Mouse (Mus musculus): ENCODE data around the gene Gm49721. TPM values are rescaled to one million over a fixed set of nuclear protein-coding genes. Genes with fewer than 3 reads are reported as not detected.
A peak's percentile ranks its signal among the peaks of the same experiment; 100 is the strongest.
"Not testable (repeated sequence)": the region's sequence is repeated elsewhere in the genome, so short reads cannot be mapped to it uniquely, and the experiment has no call there.

Gm49721 gene
- 0.41 TPM in 1 of 2 replicates, not detected in the other for polyA plus RNA-seq (2015; fragmentation: Nextera tagmentation; extraction: Ambion mirVana)

DNA sequence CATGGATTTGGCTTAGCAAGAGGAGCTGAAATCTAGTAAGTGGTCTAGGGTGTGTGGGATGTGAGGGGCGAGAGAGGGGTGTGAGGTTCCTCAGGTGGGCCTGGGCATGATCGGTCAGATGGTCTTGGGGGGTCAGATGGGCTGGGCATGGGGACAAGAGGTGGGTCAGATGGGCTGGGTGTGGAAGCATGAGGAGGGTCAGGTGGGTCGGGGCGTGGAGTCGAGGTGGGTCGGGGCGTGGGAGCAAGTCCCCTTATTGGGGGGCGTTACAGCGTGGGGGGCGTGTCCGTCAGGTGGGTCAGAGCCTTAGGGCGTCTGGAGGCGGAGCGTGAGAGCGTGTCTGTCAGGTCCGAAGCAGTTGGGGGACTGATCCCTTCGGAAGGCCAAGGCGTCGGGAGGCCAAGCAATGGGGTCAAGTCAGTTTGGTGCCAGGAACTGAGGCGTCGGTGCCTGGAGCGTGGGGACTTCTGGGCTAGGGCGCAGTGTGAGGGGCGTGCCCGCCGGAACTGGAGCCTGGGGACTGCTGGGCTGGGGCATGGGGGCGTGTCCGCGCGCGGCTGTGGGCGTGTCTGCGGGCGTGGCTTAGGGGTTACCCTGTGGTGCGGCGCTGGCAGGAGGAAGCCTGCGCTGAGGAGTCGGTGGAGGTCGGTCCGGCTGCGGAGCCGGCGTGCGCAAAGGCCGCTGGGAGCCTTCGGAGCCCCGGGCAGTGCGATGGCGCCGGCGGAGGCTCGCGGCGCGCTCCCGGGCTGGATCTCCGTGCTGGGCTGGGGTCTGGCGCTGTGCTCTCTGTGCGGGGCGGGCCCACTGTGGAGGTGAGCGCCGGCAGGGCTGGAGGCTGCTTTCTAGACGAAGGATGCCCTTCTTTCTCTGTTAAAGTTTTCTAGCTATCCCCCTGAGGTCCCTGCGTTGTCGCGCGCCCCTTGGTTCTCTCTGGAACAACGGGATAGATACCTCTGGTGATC lies at the start of gene Gm49721:
Gene Gm49721, plus strand, starts transcription at position 618 of the 962 bp plus-strand sequence.
- Histone ChIP-seq H3K4me3 (peak within 1 kb of the TSS; percentile 50), H3K9ac (peak within 1 kb of the TSS; percentile 51; the same call in 1 of the 2 replicates), H3K4me2 (peak within 1 kb of the TSS; percentile 64)
- WGBS: 2% methylated on average over 35 of the region's 68 CpGs
- not testable (repeated sequence) for H3K27me3 ChIP-seq, H3K27ac ChIP-seq, H3K36me3 ChIP-seq, H3K9me3 ChIP-seq, H3K4me1 ChIP-seq
- peak; percentile 96 for ATAC-seq (ENCODE audit: insufficient number of reproducible peaks, low FRiP score, low TSS enrichment, low read depth)

DNA sequence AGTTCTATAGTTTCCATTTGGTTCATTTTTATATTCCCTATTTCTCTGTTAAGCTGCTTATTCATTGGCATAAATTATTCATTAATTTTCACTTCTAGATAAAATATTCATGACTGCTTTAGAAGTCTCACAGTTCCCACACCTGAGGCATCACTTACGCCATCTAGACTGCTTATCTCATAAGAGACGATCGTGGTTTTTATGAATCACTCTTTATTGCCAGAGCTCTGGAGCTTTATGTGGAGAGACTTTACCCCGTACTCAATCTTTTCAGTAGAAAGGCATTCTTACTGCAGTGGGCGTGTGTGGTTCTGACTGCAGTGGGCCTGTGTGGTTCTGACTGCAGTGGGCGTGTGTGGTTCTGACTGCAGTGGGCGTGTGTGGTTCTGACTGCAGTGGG lies 47.1 kb upstream of the Gm49721 start:
- not testable (repeated sequence) for H3K9ac ChIP-seq

DNA sequence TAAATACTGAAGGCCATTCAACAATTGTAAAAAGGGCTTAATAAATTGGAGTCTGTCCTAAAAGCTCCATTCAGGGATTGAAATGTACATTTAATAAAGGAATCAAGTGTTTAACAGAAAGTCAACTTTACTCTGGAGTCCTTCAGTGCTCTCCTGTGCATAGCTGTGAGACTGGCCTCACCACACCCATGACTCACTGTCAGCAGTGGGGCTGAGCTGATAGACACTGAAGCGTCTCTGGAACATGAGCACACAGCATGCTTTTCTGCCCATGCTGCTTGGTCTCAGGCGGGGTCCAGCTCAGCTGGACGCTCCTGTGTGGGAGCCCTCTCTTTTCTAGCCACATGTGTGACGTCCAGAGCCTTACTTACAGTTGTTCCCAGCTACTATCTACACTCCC lies 36.1 kb upstream of the Gm49721 start:
- H3K9me3 ChIP-seq; H3K4me3 ChIP-seq; H3K9ac ChIP-seq; H3K36me3 ChIP-seq; H3K4me2 ChIP-seq; H3K4me1 ChIP-seq; ATAC-seq (ENCODE audit: insufficient number of reproducible peaks, low FRiP score, low TSS enrichment, low read depth); H3K27me3 ChIP-seq; H3K27ac ChIP-seq: not testable (repeated sequence)
- WGBS: no CpG with 5 or more reads among the region's 4 CpGs

More for the DNA sequence above, 47.1 kb upstream of the Gm49721 start:
- H3K4me3 ChIP-seq; H3K4me2 ChIP-seq; H3K27me3 ChIP-seq; H3K9me3 ChIP-seq; H3K36me3 ChIP-seq; ATAC-seq (ENCODE audit: insufficient number of reproducible peaks, low FRiP score, low TSS enrichment, low read depth); H3K27ac ChIP-seq; H3K4me1 ChIP-seq: not testable (repeated sequence)
- WGBS: 91% methylated on average over 7 of the region's 7 CpGs

DNA sequence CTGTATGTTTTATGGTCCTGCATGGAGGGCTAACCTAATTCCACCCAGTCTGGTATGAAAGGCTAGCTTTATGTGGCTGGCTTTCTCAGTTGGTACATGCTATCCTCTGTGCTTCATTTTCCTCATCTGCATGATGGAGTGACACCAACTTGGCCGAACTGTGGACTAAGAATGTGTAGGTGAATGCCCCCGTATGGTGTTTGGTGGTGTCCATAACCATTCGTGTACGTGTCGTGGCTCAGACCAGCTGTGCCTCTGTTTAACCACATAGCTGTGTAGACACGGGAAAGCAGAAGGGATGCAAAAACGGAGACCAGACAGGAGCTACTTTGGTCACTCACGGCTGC lies 31.1 kb upstream of the Gm49721 start:
- Histone ChIP-seq H3K4me3 (peak overlapping the region; percentile 57), H3K4me2 (peak overlapping the region; percentile 53)
- not testable (repeated sequence) for H3K27ac ChIP-seq; H3K36me3 ChIP-seq; H3K4me1 ChIP-seq; H3K27me3 ChIP-seq; H3K9me3 ChIP-seq; ATAC-seq (ENCODE audit: insufficient number of reproducible peaks, low FRiP score, low TSS enrichment, low read depth); H3K9ac ChIP-seq
- no CpG with 5 or more reads among the region's 8 CpGs for WGBS

DNA sequence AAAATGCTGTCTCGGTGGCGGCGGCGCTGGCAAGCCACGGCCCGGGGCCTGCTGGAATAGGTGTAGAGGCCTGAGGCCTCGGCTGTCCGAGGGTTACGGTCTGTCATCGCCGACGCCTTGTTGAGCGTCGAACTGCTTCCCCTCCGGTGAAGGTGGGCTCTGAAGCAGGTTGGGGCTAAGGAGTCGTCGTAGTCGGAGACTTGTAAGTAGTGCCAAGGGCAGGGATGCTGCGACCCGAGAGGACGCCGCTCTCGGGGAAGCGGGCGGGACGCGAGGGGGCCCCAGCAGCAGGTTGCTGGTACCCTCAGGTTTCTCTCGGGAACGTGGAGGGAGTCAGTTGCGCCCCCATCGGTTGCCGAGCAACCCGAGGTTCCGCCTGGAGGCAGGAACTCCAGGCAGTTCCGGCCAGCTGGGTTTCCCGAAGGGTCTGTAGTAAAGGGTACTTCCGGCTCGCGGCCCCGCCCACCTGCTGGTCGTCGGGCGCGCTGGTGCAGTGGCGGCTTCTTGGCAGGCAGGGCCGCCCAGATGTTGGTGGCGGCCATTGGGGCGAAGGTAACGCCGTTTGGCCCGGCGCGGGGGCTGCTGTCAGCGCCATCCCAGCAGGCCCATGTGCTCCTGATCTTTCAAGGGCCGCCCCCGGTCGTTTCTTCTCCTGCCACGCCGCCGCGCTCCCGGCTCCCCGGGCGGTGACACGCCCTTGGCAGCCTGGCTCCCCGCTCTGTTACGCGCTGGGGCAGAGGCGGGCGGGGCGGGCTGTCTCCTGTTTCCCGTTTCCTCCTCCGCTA lies 30.5 kb upstream of the Gm49721 start, which contains the start of gene Rsph3b:
Gene Rsph3b, minus strand, starts transcription at position 699 of the 785 bp plus-strand sequence.
- Histone ChIP-seq H3K4me2 (peak within 1 kb of the TSS; percentile 53), H3K9ac (peak within 1 kb of the TSS; percentile 39), H3K27ac (peak within 1 kb of the TSS; percentile 93), H3K4me3 (peak within 1 kb of the TSS; percentile 57)
- H3K36me3 ChIP-seq, H3K9me3 ChIP-seq, H3K27me3 ChIP-seq, H3K4me1 ChIP-seq: not testable (repeated sequence)
- 1% methylated on average over 72 of the region's 73 CpGs for WGBS
- peak; percentile 96 for ATAC-seq (ENCODE audit: insufficient number of reproducible peaks, low FRiP score, low TSS enrichment, low read depth)

DNA sequence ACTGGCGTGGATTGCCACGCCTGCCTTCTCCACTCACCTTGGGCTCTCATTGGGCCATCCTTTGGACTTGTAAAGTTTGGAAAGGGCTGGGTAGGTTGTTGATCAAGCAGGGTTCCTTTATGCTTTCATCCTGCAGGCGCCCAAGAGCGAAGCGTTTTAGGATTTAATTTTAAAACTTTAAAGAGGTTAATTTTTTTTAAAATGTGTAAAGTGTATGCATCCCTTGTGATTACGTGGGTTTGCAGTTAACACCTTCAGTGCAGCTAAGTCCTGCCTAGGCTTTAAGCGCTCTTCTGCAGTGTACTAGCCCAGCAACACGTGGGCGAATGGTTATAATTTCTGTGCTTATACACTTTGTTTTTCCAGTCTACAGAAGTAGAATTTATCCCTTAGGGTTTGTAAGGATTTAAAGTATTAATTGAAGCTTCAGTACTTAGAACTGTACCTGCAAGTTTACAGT lies 29.9 kb upstream of the Gm49721 start:
- ATAC-seq (ENCODE audit: insufficient number of reproducible peaks, low FRiP score, low TSS enrichment, low read depth); H3K27me3 ChIP-seq; H3K36me3 ChIP-seq; H3K4me1 ChIP-seq; H3K9me3 ChIP-seq: not testable (repeated sequence)
- peak overlapping the region; percentile 57 for H3K4me3 ChIP-seq
- peak overlapping the region; percentile 53 for H3K4me2 ChIP-seq
- 3% methylated on average over 9 of the region's 9 CpGs for WGBS
- peak overlapping the region; percentile 93 for H3K27ac ChIP-seq
- H3K9ac ChIP-seq: peak overlapping the region; percentile 39; the same call in 1 of the 2 replicates

DNA sequence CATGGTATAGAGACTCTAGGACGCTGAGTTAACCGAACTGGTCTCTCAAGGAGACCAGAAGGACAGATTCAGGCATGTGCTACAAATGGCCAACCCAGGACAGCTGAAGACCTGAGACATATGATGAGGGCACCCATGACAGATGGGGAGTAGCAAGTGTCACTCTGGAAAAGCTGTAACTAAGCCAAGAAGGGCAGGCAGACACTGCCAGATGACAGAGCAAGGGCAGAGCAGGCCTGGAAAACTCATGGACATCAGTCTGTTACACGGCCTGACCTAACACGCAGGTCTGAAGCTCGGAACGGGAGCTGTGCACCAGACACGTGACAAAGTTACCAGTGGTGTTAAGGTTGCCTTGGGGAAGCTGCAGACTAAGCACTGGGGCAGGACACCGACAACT lies 19.8 kb upstream of the Gm49721 start:
- not testable (repeated sequence) for H3K9ac ChIP-seq; H3K4me2 ChIP-seq; H3K27me3 ChIP-seq; ATAC-seq (ENCODE audit: insufficient number of reproducible peaks, low FRiP score, low TSS enrichment, low read depth); H3K4me3 ChIP-seq; H3K36me3 ChIP-seq; H3K4me1 ChIP-seq; H3K27ac ChIP-seq; H3K9me3 ChIP-seq
- WGBS: 79% methylated on average over 6 of the region's 8 CpGs

DNA sequence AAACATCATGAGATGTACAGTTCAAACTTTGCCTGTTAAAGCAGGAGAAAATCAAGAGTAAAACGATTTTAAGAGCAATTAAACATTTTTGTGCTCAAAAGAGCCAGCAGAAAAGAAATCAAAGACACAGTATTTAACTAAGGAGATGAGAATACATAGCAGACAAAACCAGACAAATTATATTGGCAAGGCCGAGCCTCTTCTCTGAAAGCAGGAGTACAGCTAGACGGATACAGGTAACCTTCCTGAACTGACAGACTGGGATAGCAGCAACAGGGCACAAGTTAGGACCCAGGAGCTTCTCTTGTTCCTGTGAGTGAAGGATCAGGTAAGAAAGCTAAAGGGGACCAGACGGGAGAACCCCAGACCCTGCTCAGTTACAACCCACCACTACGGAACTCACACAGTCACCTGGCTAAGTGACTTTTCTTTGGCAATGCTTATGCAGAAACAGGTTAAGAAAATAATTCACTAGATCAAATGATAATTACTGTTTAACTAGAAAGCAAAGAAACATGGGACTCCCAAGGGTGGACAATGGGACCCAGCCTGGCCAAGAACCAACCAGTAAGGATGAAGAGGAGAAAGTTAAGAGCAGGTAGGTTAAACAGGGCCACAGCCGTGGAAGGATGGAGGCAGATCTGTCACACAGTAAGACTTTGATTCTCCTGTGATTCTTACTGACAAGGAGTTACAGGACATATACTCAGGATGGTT lies 19.0 kb upstream of the Gm49721 start:
- not testable (repeated sequence) for H3K4me1 ChIP-seq; H3K27me3 ChIP-seq; H3K27ac ChIP-seq; H3K36me3 ChIP-seq; ATAC-seq (ENCODE audit: insufficient number of reproducible peaks, low FRiP score, low TSS enrichment, low read depth); H3K9ac ChIP-seq; H3K9me3 ChIP-seq
- WGBS: 61% methylated on average over 5 of the region's 6 CpGs
- peak overlapping the region; percentile 49 for H3K4me3 ChIP-seq
- H3K4me2 ChIP-seq: peak overlapping the region; percentile 36

DNA sequence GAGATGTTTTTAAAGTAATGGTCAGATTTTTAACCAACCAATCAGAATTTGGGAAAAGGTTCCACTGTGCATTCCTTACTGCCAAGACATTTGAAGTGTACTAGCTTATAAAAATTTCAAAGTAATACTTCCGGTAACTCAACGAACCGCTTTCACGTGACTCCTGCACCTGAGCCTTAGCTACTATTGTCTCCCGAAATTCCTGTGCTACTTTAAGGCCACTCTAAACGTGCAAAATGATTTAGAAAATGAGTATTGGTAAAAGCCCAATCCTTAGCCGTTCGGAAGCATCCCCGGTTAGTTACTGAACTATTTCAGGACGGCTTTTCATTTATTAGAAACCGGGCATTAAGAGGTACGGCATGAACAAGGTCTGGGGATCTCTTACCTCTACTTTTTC lies 18.4 kb upstream of the Gm49721 start:
- H3K4me1 ChIP-seq; H3K9me3 ChIP-seq; H3K27ac ChIP-seq; H3K27me3 ChIP-seq; H3K9ac ChIP-seq; H3K36me3 ChIP-seq; ATAC-seq (ENCODE audit: insufficient number of reproducible peaks, low FRiP score, low TSS enrichment, low read depth): not testable (repeated sequence)
- WGBS: under 1% methylated on average over 12 of the region's 12 CpGs
- peak overlapping the region; percentile 49 for H3K4me3 ChIP-seq
- peak overlapping the region; percentile 36 for H3K4me2 ChIP-seq

DNA sequence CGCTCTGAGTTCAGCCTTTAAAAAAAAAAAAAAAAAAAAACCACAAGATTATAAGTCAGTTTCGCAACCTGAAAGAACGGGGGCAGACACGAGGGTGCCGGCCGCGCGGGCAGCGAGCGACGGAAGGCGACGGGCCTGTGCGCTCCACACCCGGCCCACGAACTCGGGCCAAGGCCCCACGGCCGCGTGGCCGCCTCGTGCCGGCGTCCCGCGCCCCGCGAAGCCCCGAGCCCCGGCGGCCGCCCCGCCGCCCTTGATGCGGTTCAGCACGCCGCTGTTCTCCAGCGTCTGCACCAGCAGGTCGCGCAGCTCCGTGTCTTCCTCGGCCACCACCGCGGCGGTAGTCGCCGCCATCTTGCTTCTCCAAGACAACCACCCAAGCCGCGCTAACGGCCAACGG lies 17.9 kb upstream of the Gm49721 start, which contains the start of gene Tagap1:
Gene Tagap1, minus strand, starts transcription at position 381 of the 400 bp plus-strand sequence.
- H3K27me3 ChIP-seq; H3K9me3 ChIP-seq; ATAC-seq (ENCODE audit: insufficient number of reproducible peaks, low FRiP score, low TSS enrichment, low read depth); H3K4me1 ChIP-seq; H3K36me3 ChIP-seq: not testable (repeated sequence)
- Histone ChIP-seq H3K27ac (0 out of 2 replicates have a peak within 1 kb of the TSS, but pooled peaks have one; percentile 65), H3K9ac (0 out of 2 replicates have a peak within 1 kb of the TSS, but pooled peaks have one; percentile 31), H3K4me2 (peak within 1 kb of the TSS; percentile 40), H3K4me3 (peak within 1 kb of the TSS; percentile 49)
- WGBS: under 1% methylated on average over 30 of the region's 51 CpGs

DNA sequence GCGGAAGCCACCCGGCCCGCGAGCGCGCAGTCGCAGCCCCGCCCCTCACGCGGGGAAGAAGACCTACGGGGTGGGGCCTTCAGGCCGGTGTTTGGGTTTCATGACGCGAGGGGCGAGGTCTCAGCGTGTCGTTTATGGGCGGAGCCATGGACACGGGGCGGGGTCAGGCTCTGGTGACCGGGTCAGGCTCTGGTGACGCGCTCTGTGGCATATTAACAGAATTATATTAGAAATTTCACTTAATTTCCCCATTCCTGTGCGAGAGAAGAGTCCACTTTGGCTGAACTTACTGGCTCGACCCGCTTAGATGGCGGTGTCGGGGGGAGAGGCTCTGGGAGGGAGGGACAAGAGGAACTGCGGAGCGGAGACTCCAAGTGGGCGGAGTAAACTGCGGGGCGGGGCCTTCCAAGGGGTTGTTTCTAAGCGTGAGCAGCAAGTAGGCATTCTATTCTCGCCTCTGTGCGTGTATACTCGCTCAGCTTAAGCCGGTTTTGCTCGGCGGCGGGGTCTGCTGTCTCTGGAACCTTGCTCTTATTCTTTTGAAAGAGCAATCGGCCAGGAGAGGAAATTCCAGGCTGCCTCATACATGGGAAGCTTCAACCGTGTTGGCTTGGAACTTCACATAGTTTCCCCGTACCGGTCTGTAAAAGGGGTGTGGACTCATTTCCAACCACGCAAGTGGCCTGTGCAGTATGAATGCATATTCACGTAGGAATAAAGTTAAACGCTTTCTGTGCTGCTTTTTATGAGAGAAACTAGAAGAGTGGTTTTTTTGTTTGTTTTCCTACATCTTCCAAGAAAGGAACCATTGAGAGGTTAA lies 17.3 kb upstream of the Gm49721 start:
- ATAC-seq (ENCODE audit: insufficient number of reproducible peaks, low FRiP score, low TSS enrichment, low read depth): peak; percentile 96
- not testable (repeated sequence) for H3K9me3 ChIP-seq, H3K4me1 ChIP-seq, H3K27ac ChIP-seq, H3K36me3 ChIP-seq, H3K27me3 ChIP-seq, H3K9ac ChIP-seq
- peak overlapping the region; percentile 49 for H3K4me3 ChIP-seq
- under 1% methylated on average over 22 of the region's 48 CpGs for WGBS
- H3K4me2 ChIP-seq: peak overlapping the region; percentile 40

All from limb, embryonic 15.5 days (tissue).